Mouse (Mus musculus): ENCODE results near the gene Usp7. TPM values are rescaled to one million over a fixed set of nuclear protein-coding genes. Genes with fewer than 3 reads are reported as not detected.

Usp7 gene
- polyA plus RNA-seq, 1 experiment from 2014 or later: 28.4 TPM

GRCm38 (mm10) chr16:8748904-8749303 is 43.2 kb downstream of the Usp7 start:
- H3K27me3 ChIP-seq: no peaks in the 10 kb centered on the region
- WGBS: 93% methylated on average over 8 of the region's 8 CpGs

GRCm38 (mm10) chr16:8748175-8748846 is 43.8 kb downstream of the Usp7 start:
- H3K9me3 ChIP-seq (replicated peaks): no peaks in the 10 kb centered on the region
- no peak overlapping the region for H3K4me2 ChIP-seq (replicated peaks)
- H3K27me3 ChIP-seq: no peaks in the 10 kb centered on the region
- no peak overlapping the region for H3K9ac ChIP-seq
- no peak overlapping the region for H3K4me3 ChIP-seq (replicated peaks)
- no peaks in the 10 kb centered on the region for H3K36me3 ChIP-seq
- H3K4me1 ChIP-seq: no peaks in the 10 kb centered on the region
- no peak overlapping the region for H3K27ac ChIP-seq (replicated peaks)
- no peak for ATAC-seq (ENCODE audit: insufficient number of reproducible peaks, low FRiP score, low TSS enrichment, low read depth)
- 69% methylated on average over 6 of the region's 6 CpGs for WGBS

More at GRCm38 (mm10) chr16:8748904-8749303, 43.2 kb downstream of the Usp7 start:
- H3K4me3 ChIP-seq (replicated peaks): no peak overlapping the region
- H3K4me1 ChIP-seq: no peaks in the 10 kb centered on the region
- H3K27ac ChIP-seq (replicated peaks): no peak overlapping the region
- no peak overlapping the region for H3K9ac ChIP-seq
- no peaks in the 10 kb centered on the region for H3K36me3 ChIP-seq
- ATAC-seq (ENCODE audit: insufficient number of reproducible peaks, low FRiP score, low TSS enrichment, low read depth): no peak
- H3K9me3 ChIP-seq (replicated peaks): no peaks in the 10 kb centered on the region
- no peak overlapping the region for H3K4me2 ChIP-seq (replicated peaks)

- Histone ChIP-seq H3K27me3 (no peaks in the 10 kb centered on the region), H3K27ac (replicated peaks) (no peak overlapping the region), H3K36me3 (no peaks in the 10 kb centered on the region), H3K4me3 (replicated peaks) (no peak overlapping the region), H3K9me3 (replicated peaks) (no peaks in the 10 kb centered on the region), H3K9ac (no peak overlapping the region), H3K4me1 (no peaks in the 10 kb centered on the region), H3K4me2 (replicated peaks) (no peak overlapping the region)
- ATAC-seq (ENCODE audit: insufficient number of reproducible peaks, low FRiP score, low TSS enrichment, low read depth): no peak
- WGBS: 85% methylated on average over 3 of the region's 3 CpGs
Measured at GRCm38 (mm10) chr16:8747772-8748171, 44.3 kb downstream of the Usp7 start.

- Histone ChIP-seq H3K27ac (replicated peaks) (no peak overlapping the region), H3K9me3 (replicated peaks) (no peaks in the 10 kb centered on the region), H3K9ac (no peak overlapping the region), H3K4me3 (replicated peaks) (no peak overlapping the region), H3K4me2 (replicated peaks) (no peak overlapping the region), H3K36me3 (no peaks in the 10 kb centered on the region), H3K4me1 (no peaks in the 10 kb centered on the region), H3K27me3 (no peaks in the 10 kb centered on the region)
- no peak for ATAC-seq (ENCODE audit: insufficient number of reproducible peaks, low FRiP score, low TSS enrichment, low read depth)
- WGBS: 76% methylated on average over 2 of the region's 2 CpGs
Measured at GRCm38 (mm10) chr16:8746509-8746908, 45.6 kb downstream of the Usp7 start.

- no peak overlapping the region for H3K4me3 ChIP-seq (replicated peaks)
- H3K27me3 ChIP-seq: no peaks in the 10 kb centered on the region
- H3K4me1 ChIP-seq: no peaks in the 10 kb centered on the region
- no peak overlapping the region for H3K9ac ChIP-seq
- 84% methylated on average over 2 of the region's 2 CpGs for WGBS
- no peaks in the 10 kb centered on the region for H3K36me3 ChIP-seq
- H3K9me3 ChIP-seq (replicated peaks): no peaks in the 10 kb centered on the region
- ATAC-seq (ENCODE audit: insufficient number of reproducible peaks, low FRiP score, low TSS enrichment, low read depth): no peak
- no peak overlapping the region for H3K4me2 ChIP-seq (replicated peaks)
- no peak overlapping the region for H3K27ac ChIP-seq (replicated peaks)
Measured at GRCm38 (mm10) chr16:8745751-8746150, 46.4 kb downstream of the Usp7 start.

- 56% methylated on average over 3 of the region's 3 CpGs for WGBS
- Histone ChIP-seq H3K27me3 (no peaks in the 10 kb centered on the region), H3K4me1 (0 out of 2 replicates have a peak, but pooled peaks cover 3% of the 10 kb centered on the region), H3K36me3 (no peaks in the 10 kb centered on the region), H3K27ac (replicated peaks) (no peak overlapping the region), H3K4me2 (replicated peaks) (no peak overlapping the region), H3K9ac (no peak overlapping the region), H3K9me3 (replicated peaks) (no peaks in the 10 kb centered on the region), H3K4me3 (replicated peaks) (no peak overlapping the region)
- no peak for ATAC-seq (ENCODE audit: insufficient number of reproducible peaks, low FRiP score, low TSS enrichment, low read depth)
Measured at GRCm38 (mm10) chr16:8743989-8744388, 48.1 kb downstream of the Usp7 start.

GRCm38 (mm10) chr16:8741697-8742096 is 50.4 kb downstream of the Usp7 start:
- Histone ChIP-seq H3K27me3 (no peaks in the 10 kb centered on the region), H3K4me1 (peaks cover 6% of the 10 kb centered on the region), H3K9me3 (replicated peaks) (no peaks in the 10 kb centered on the region), H3K4me2 (replicated peaks) (no peak overlapping the region), H3K36me3 (no peaks in the 10 kb centered on the region), H3K4me3 (replicated peaks) (no peak overlapping the region), H3K9ac (no peak overlapping the region), H3K27ac (replicated peaks) (no peak overlapping the region)
- 69% methylated on average over 5 of the region's 5 CpGs for WGBS
- ATAC-seq (ENCODE audit: insufficient number of reproducible peaks, low FRiP score, low TSS enrichment, low read depth): no peak

- Histone ChIP-seq H3K4me3 (replicated peaks) (no peak overlapping the region), H3K27me3 (no peaks in the 10 kb centered on the region), H3K4me2 (replicated peaks) (no peak overlapping the region), H3K9ac (no peak overlapping the region), H3K36me3 (no peaks in the 10 kb centered on the region), H3K9me3 (replicated peaks) (no peaks in the 10 kb centered on the region), H3K4me1 (peaks cover 12% of the 10 kb centered on the region), H3K27ac (replicated peaks) (no peak overlapping the region)
- ATAC-seq (ENCODE audit: insufficient number of reproducible peaks, low FRiP score, low TSS enrichment, low read depth): no peak
- WGBS: 57% methylated on average over 1 of the region's 1 CpGs
Measured at GRCm38 (mm10) chr16:8741110-8741509, 51.0 kb downstream of the Usp7 start.

GRCm38 (mm10) chr16:8738542-8739514 is 53.3 kb downstream of the Usp7 start:
- peak; percentile 93 for ATAC-seq (ENCODE audit: insufficient number of reproducible peaks, low FRiP score, low TSS enrichment, low read depth)
- Histone ChIP-seq H3K4me1 (peaks cover 31% of the 10 kb centered on the region), H3K27ac (replicated peaks) (peak overlapping the region; percentile 96), H3K9me3 (replicated peaks) (no peaks in the 10 kb centered on the region), H3K4me2 (replicated peaks) (peak overlapping the region; percentile 69), H3K36me3 (no peaks in the 10 kb centered on the region), H3K9ac (peak overlapping the region; percentile 89), H3K4me3 (replicated peaks) (peak overlapping the region; percentile 77), H3K27me3 (no peaks in the 10 kb centered on the region)
- 1% methylated on average over 89 of the region's 126 CpGs for WGBS

GRCm38 (mm10) chr16:8737666-8738541 is 54.2 kb downstream of the Usp7 start:
- peak; percentile 16; the same call in 1 of the 2 replicates for ATAC-seq (ENCODE audit: insufficient number of reproducible peaks, low FRiP score, low TSS enrichment, low read depth)
- no peaks in the 10 kb centered on the region for H3K36me3 ChIP-seq

GRCm38 (mm10) chr16:8737341-8737665 is 54.8 kb downstream of the Usp7 start:
- Histone ChIP-seq H3K9me3 (replicated peaks) (no peaks in the 10 kb centered on the region), H3K27me3 (no peaks in the 10 kb centered on the region), H3K4me2 (replicated peaks) (peak overlapping the region; percentile 86), H3K9ac (peak overlapping the region; percentile 89), H3K27ac (replicated peaks) (peak overlapping the region; percentile 75; the same call in 1 of the 2 replicates), H3K4me3 (replicated peaks) (peak overlapping the region; percentile 77), H3K36me3 (no peaks in the 10 kb centered on the region), H3K4me1 (peaks cover 31% of the 10 kb centered on the region)
- no peak for ATAC-seq (ENCODE audit: insufficient number of reproducible peaks, low FRiP score, low TSS enrichment, low read depth)
- 1% methylated on average over 11 of the region's 11 CpGs for WGBS

More at GRCm38 (mm10) chr16:8737666-8738541, 54.2 kb downstream of the Usp7 start:
- peaks cover 31% of the 10 kb centered on the region for H3K4me1 ChIP-seq
- peak overlapping the region; percentile 77 for H3K4me3 ChIP-seq (replicated peaks)
- H3K9ac ChIP-seq: peak overlapping the region; percentile 89
- H3K4me2 ChIP-seq (replicated peaks): peak overlapping the region; percentile 86
- H3K9me3 ChIP-seq (replicated peaks): no peaks in the 10 kb centered on the region
- under 1% methylated on average over 88 of the region's 110 CpGs for WGBS
- peak overlapping the region; percentile 75 for H3K27ac ChIP-seq (replicated peaks)
- no peaks in the 10 kb centered on the region for H3K27me3 ChIP-seq

Data from embryonic facial prominence, embryonic 15.5 days (tissue).